Mouse (Mus musculus) G1E (cell line): ENCODE results near the gene Ttc38. TPM values are rescaled to one million over a fixed set of nuclear protein-coding genes. Genes with fewer than 3 reads are reported as not detected.

Source experiments
- ATAC-seq: 2 replicates; pipeline ENCODE4 v1.8.0; 2016; ENCODE audit warnings: mild to moderate bottlenecking; ENCODE audit not compliant: insufficient number of reproducible peaks, poor library complexity, low FRiP score, severe bottlenecking; ENCODE audit errors: extremely low read depth
- DNase-seq: peaks from one replicate; pipeline ENCODE4 v3.0.0; 2012; ENCODE audit warnings: low spot score
- H3K27me3 ChIP-seq: 2 replicates; pipeline ENCODE4 v1.6.1; 2012; ENCODE audit warnings: mild to moderate bottlenecking, low read length, inconsistent platforms; ENCODE audit not compliant: insufficient read depth
- H3K36me3 ChIP-seq: replicated peaks from 2 replicates; pipeline ENCODE3; 2012; ENCODE audit warnings: mild to moderate bottlenecking, inconsistent platforms
- H3K4me1 ChIP-seq: 2 replicates; pipeline ENCODE4 v1.6.1; 2012; ENCODE audit warnings: low read depth, low read length, inconsistent platforms, mixed read lengths; ENCODE audit not compliant: insufficient read depth
- H3K4me3 ChIP-seq: 2 replicates; pipeline ENCODE4 v1.5.1; 2012; ENCODE audit warnings: low read depth, mild to moderate bottlenecking, inconsistent platforms, low read length, moderate library complexity, mixed read lengths
- H3K9me3 ChIP-seq: replicated peaks from 2 replicates; pipeline ENCODE4 v1.6.1; 2012; ENCODE audit warnings: inconsistent platforms
- CTCF ChIP-seq: IDR thresholded peaks from 2 replicates; pipeline ENCODE4 v1.5.1; 2012; ENCODE audit warnings: low read depth, low read length, inconsistent platforms, mixed read lengths
- GATA1 ChIP-seq: IDR thresholded peaks from 2 replicates; pipeline ENCODE4 v1.6.1; 2012; ENCODE audit warnings: borderline replicate concordance, low read length, inconsistent platforms, mixed read lengths
- GATA2 ChIP-seq: IDR thresholded peaks from 2 replicates; pipeline ENCODE4 v1.6.1; 2012; ENCODE audit warnings: low read depth, low read length, inconsistent platforms, borderline replicate concordance
- POLR2AphosphoS5 ChIP-seq: IDR thresholded peaks from 2 replicates; pipeline ENCODE4 v1.6.1; 2012; ENCODE audit warnings: low read depth, low read length, inconsistent platforms; ENCODE audit not compliant: insufficient replicate concordance
- TAL1 ChIP-seq: conservative IDR thresholded peaks from 2 replicates; pipeline ENCODE4 v1.6.1; 2012; ENCODE audit warnings: low read depth, low read length, inconsistent platforms, mixed read lengths
- polyA plus RNA-seq: library from polyadenylated mRNA; stranded (reverse); fragments of >175 nt; gene quantifications from 2 replicates; pipeline ENCODE4 v1.2.3, GENCODE M21; 2012
- total RNA-seq, 2 experiments: library from RNA; stranded (forward) in 1 of 2; stranded (reverse) in 1 of 2; fragments of 200-1000 nt in 1 of 2; fragments of >200 nt in 1 of 2; fragmentation: Nextera tagmentation in 1 of 2; gene quantifications; 2 replicates each; pipeline ENCODE4 v1.2.3; 2014 to 2017

Gene Ttc38
- total RNA-seq (2014; fragmentation: Nextera tagmentation), result 1.6 and 1.7 TPM in 2 replicates
- 3.2 and 5.2 TPM in 2 replicates for total RNA-seq (2017)
- 1.5 and 2.3 TPM in 2 replicates for polyA plus RNA-seq

- ATAC-seq (peak; percentile 92), DNase-seq (peak; percentile 91)
- Histone ChIP-seq H3K9me3 (no peaks in the 10 kb centered on the region), H3K36me3 (peaks cover 24% of the 10 kb centered on the region), H3K27me3 (peaks cover 7% of the 10 kb centered on the region), H3K4me3 (peak within 1 kb of the TSS; percentile 73), H3K4me1 (peaks cover 25% of the 10 kb centered on the region)
- TF ChIP-seq GATA2 (no peak), TAL1 (no peak), GATA1 (no peak), CTCF (no peak), POLR2AphosphoS5 (no peak)
These were observed at the start of gene Ttc38 for GRCm38 (mm10) chr15:85831954-85832590. Gene Ttc38, plus strand, starts transcription at chr15:85832306.

- no peak for TF ChIP-seq POLR2AphosphoS5
- TF ChIP-seq CTCF, result no peak
- Histone ChIP-seq H3K4me1 (no peaks in the 10 kb centered on the region; the same call in 1 of the 2 replicates), H3K27me3 (peaks cover 4% of the 10 kb centered on the region; the same call in 1 of the 2 replicates), H3K36me3 (no peaks in the 10 kb centered on the region), H3K9me3 (no peaks in the 10 kb centered on the region), H3K4me3 (no peak overlapping the region)
- ATAC-seq (no peak), DNase-seq (no peak)
These were observed 49.0 kb upstream of the Ttc38 start for GRCm38 (mm10) chr15:85783146-85783545.

GRCm38 (mm10) chr15:85784341-85784740, 47.8 kb upstream of the Ttc38 start:
- peaks cover 7% of the 10 kb centered on the region; the same call in 1 of the 2 replicates for H3K27me3 ChIP-seq
- H3K36me3 ChIP-seq, result no peaks in the 10 kb centered on the region
- DNase-seq (no peak), ATAC-seq (no peak)
- no peaks in the 10 kb centered on the region for H3K9me3 ChIP-seq
- no peak overlapping the region for H3K4me3 ChIP-seq
- TF ChIP-seq GATA2 (no peak), TAL1 (no peak), GATA1 (no peak), POLR2AphosphoS5 (no peak), CTCF (no peak)
- H3K4me1 ChIP-seq, result no peaks in the 10 kb centered on the region; the same call in 1 of the 2 replicates

GRCm38 (mm10) chr15:85786711-85787110, 45.4 kb upstream of the Ttc38 start:
- H3K4me3 ChIP-seq, result no peak overlapping the region
- no peaks in the 10 kb centered on the region; the same call in 1 of the 2 replicates for H3K4me1 ChIP-seq
- no peaks in the 10 kb centered on the region for H3K36me3 ChIP-seq
- ATAC-seq (no peak; the same call in 1 of the 2 replicates), DNase-seq (no peak)
- TF ChIP-seq GATA1 (no peak), CTCF (no peak), POLR2AphosphoS5 (no peak), TAL1 (no peak)
- H3K9me3 ChIP-seq, result no peaks in the 10 kb centered on the region
- peaks cover 7% of the 10 kb centered on the region; the same call in 1 of the 2 replicates for H3K27me3 ChIP-seq

- H3K36me3 ChIP-seq, result no peaks in the 10 kb centered on the region
- no peak overlapping the region for H3K4me3 ChIP-seq
- DNase-seq (no peak), ATAC-seq (no peak)
- no peak for TF ChIP-seq GATA2
- no peak for TF ChIP-seq GATA1
- no peak for TF ChIP-seq TAL1
- no peak for TF ChIP-seq POLR2AphosphoS5
- no peak for TF ChIP-seq CTCF
- H3K27me3 ChIP-seq, result peaks cover 7% of the 10 kb centered on the region; the same call in 1 of the 2 replicates
- no peaks in the 10 kb centered on the region for H3K9me3 ChIP-seq
- no peaks in the 10 kb centered on the region; the same call in 1 of the 2 replicates for H3K4me1 ChIP-seq
These were observed 44.6 kb upstream of the Ttc38 start for GRCm38 (mm10) chr15:85787482-85787881.

- no peak for TF ChIP-seq GATA1
- no peak for TF ChIP-seq GATA2
- no peak for TF ChIP-seq TAL1
- TF ChIP-seq POLR2AphosphoS5, result no peak
- H3K36me3 ChIP-seq, result no peaks in the 10 kb centered on the region
- DNase-seq (no peak), ATAC-seq (no peak)
- H3K27me3 ChIP-seq, result peaks cover 11% of the 10 kb centered on the region; the same call in 1 of the 2 replicates
- H3K9me3 ChIP-seq, result no peaks in the 10 kb centered on the region
- H3K4me1 ChIP-seq, result no peaks in the 10 kb centered on the region; the same call in 1 of the 2 replicates
- no peak overlapping the region for H3K4me3 ChIP-seq
These were observed 44.1 kb upstream of the Ttc38 start for GRCm38 (mm10) chr15:85788051-85788450.
